In the genomic region with DNA sequence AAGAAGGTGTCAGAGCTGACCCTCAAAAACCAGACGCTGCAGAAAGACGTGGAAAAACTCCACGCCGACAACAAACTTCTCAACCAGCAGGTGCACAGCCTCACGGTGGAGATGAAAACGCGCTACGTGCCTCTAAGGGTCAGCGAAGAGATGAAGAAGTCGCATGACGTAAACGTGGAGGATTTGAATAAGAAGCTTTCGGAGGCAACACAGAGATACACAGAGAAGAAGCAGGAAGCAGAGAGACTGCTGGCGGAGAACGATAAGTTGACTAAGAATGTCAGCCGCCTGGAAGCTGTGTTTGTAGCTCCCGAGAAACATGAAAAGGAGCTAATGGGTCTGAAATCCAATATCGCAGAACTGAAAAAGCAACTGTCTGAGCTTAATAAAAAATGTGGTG, we compare ENCODE assay signal across 26 mouse cellular contexts.
DNase-seq lines count a peak whose midpoint lies in the region; ATAC-seq lines count a peak whose summit lies in the region.
"Had no signal": no experiment of that assay in that cellular context is flagged by ENCODE, and none has a peak within 500 bp of the region (broad histone marks: within the 10 kb centered on the region; RNA-seq: fewer than 3 reads in every experiment).

No protein-coding gene starts in this region.

- H3K27ac ChIP-seq in forebrain, embryonic 12.5 days, result 0 out of 2 replicates have a peak overlapping the region, but pooled peaks have one; percentile 16
- H3K27ac ChIP-seq in forebrain, embryonic 16.5 days (ENCODE audit: low read length), result no peak overlapping the region
- peak overlapping the region; percentile 46; the same call in 1 of the 2 replicates for H3K27ac ChIP-seq in midbrain, embryonic 10.5 days (replicated peaks)
- H3K27ac ChIP-seq in midbrain, embryonic 14.5 days (replicated peaks; ENCODE audit: low read depth, low read length), result no peak overlapping the region
- H3K27ac ChIP-seq: heart, embryonic 15.5 days; hindbrain, embryonic 10.5 days; hindbrain, embryonic 14.5 days; hindbrain, postnatal 0 days had no signal

- peaks cover 26% of the 10 kb centered on the region for H3K4me1 ChIP-seq in forebrain, embryonic 12.5 days
- H3K4me1 ChIP-seq in forebrain, embryonic 16.5 days (replicated peaks; ENCODE audit: control insufficient read depth, insufficient read depth, low read length), result peaks cover 21% of the 10 kb centered on the region
- H3K4me1 ChIP-seq in midbrain, embryonic 10.5 days, result peaks cover 13% of the 10 kb centered on the region
- 0 out of 2 replicates have a peak, but pooled peaks cover 3% of the 10 kb centered on the region for H3K4me1 ChIP-seq in midbrain, embryonic 14.5 days (ENCODE audit: control insufficient read depth, insufficient read depth, low read length)
- H3K4me1 ChIP-seq: heart, embryonic 15.5 days had no signal

- no peak overlapping the region for H3K4me3 ChIP-seq in forebrain, embryonic 12.5 days (replicated peaks)
- no peak overlapping the region for H3K4me3 ChIP-seq in forebrain, embryonic 16.5 days (replicated peaks; ENCODE audit: low read length)
- no peak overlapping the region for H3K4me3 ChIP-seq in midbrain, embryonic 10.5 days
- no peak overlapping the region for H3K4me3 ChIP-seq in midbrain, embryonic 14.5 days (replicated peaks; ENCODE audit: low read depth, low read length)
- H3K4me3 ChIP-seq: heart, embryonic 12.5 days; heart, embryonic 15.5 days; hindbrain, embryonic 10.5 days had no signal

- 79% methylated on average over 18 of the region's 18 CpGs for WGBS in forebrain, embryonic 12.5 days
- WGBS in forebrain, embryonic 16.5 days, result 75% methylated on average over 18 of the region's 18 CpGs
- 91% methylated on average over 18 of the region's 18 CpGs for WGBS in midbrain, embryonic 10.5 days
- 79% methylated on average over 18 of the region's 18 CpGs for WGBS in midbrain, embryonic 14.5 days

- no peak overlapping the region for H3K4me2 ChIP-seq in forebrain, embryonic 12.5 days
- H3K4me2 ChIP-seq in forebrain, embryonic 16.5 days (ENCODE audit: low read length), result no peak overlapping the region
- H3K4me2 ChIP-seq in midbrain, embryonic 14.5 days (ENCODE audit: low read length), result no peak overlapping the region
- H3K4me2 ChIP-seq: heart, embryonic 12.5 days; heart, embryonic 15.5 days; hindbrain, embryonic 14.5 days had no signal

- H3K36me3 ChIP-seq in forebrain, embryonic 12.5 days (replicated peaks), result peaks cover 14% of the 10 kb centered on the region
- H3K36me3 ChIP-seq in forebrain, embryonic 16.5 days (ENCODE audit: control insufficient read depth, insufficient read depth), result no peaks in the 10 kb centered on the region
- H3K36me3 ChIP-seq in midbrain, embryonic 10.5 days, result peaks cover 51% of the 10 kb centered on the region
- no peaks in the 10 kb centered on the region for H3K36me3 ChIP-seq in midbrain, embryonic 14.5 days (ENCODE audit: control insufficient read depth, insufficient read depth, low read length)

- no peak overlapping the region for H3K9ac ChIP-seq in forebrain, embryonic 12.5 days
- H3K9ac ChIP-seq in forebrain, embryonic 16.5 days (replicated peaks; ENCODE audit: low read depth, low read length), result no peak overlapping the region
- H3K9ac ChIP-seq in midbrain, embryonic 14.5 days (replicated peaks; ENCODE audit: low read length), result no peak overlapping the region
- H3K9ac ChIP-seq: heart, embryonic 12.5 days; heart, embryonic 15.5 days; hindbrain, embryonic 14.5 days had no signal

- H3K27me3 ChIP-seq in forebrain, embryonic 12.5 days, result no peaks in the 10 kb centered on the region; the same call in 1 of the 2 replicates
- no peaks in the 10 kb centered on the region for H3K27me3 ChIP-seq in forebrain, embryonic 16.5 days (replicated peaks; ENCODE audit: control insufficient read depth, insufficient read depth, low read length)
- no peaks in the 10 kb centered on the region for H3K27me3 ChIP-seq in midbrain, embryonic 10.5 days (ENCODE audit: low read depth, poor library complexity, severe bottlenecking)
- H3K27me3 ChIP-seq in midbrain, embryonic 14.5 days (ENCODE audit: control insufficient read depth, insufficient read depth, low read length), result no peaks in the 10 kb centered on the region
- H3K27me3 ChIP-seq: heart, embryonic 12.5 days; heart, embryonic 15.5 days; Patski had no signal

- no peaks in the 10 kb centered on the region for H3K9me3 ChIP-seq in forebrain, embryonic 12.5 days
- H3K9me3 ChIP-seq in forebrain, embryonic 16.5 days (ENCODE audit: control insufficient read depth, low read length), result no peaks in the 10 kb centered on the region
- H3K9me3 ChIP-seq in midbrain, embryonic 10.5 days (replicated peaks), result no peaks in the 10 kb centered on the region
- H3K9me3 ChIP-seq in midbrain, embryonic 14.5 days (ENCODE audit: control insufficient read depth, low read length), result no peaks in the 10 kb centered on the region
- H3K9me3 ChIP-seq: heart, embryonic 12.5 days; heart, embryonic 15.5 days; hindbrain, embryonic 10.5 days had no signal

- no peak for ATAC-seq in forebrain, embryonic 12.5 days (ENCODE audit: low FRiP score)
- no peak for ATAC-seq in forebrain, embryonic 16.5 days
- ATAC-seq in midbrain, embryonic 14.5 days (ENCODE audit: low FRiP score, low TSS enrichment), result no peak
- ATAC-seq in erythroid progenitor cell, adult 5-6 weeks (replicated peaks; ENCODE audit: low FRiP score, poor library complexity, severe bottlenecking), result no peak
- ATAC-seq: hindbrain, postnatal 0 days; inflammation-experienced regulatory T-cells, adult 6 months; intestine, embryonic 16.5 days; Patski had no signal

- DNase-seq in midbrain, embryonic 10.5 days (ENCODE audit: low spot score), result no peak
- DNase-seq in midbrain, embryonic 14.5 days, result no peak
- DNase-seq in R1 (ENCODE audit: low read depth, low spot score), result peak; percentile 22
- DNase-seq in layer of hippocampus, postnatal 36 days, result no peak
- no peak for DNase-seq in spleen, adult 18-20 months
- DNase-seq: adrenal gland, adult 2 months; adrenal gland, postnatal 14 days; cerebellum, adult 18-20 months; cerebellum, adult 9-10 months; cerebellum, postnatal 14 days; gastrocnemius, postnatal 10 days; heart, adult 18-20 months; heart, postnatal 10 days; heart, postnatal 36 days; kidney, adult 18-20 months had no signal

Comparison
In these comparisons a context has a peak if more than half of its experiments do, and no peak if none do; other contexts are left out.
1. H3K27ac ChIP-seq: peak in forebrain, embryonic 12.5 days (single experiment) and midbrain, embryonic 10.5 days (single experiment); none in forebrain, embryonic 16.5 days (single experiment) and midbrain, embryonic 14.5 days (single experiment).